Mouse (Mus musculus) heart, adult 11 months (tissue): Measurements from ENCODE around the gene Cyth1.

ENCODE experiments used
- DNase-seq: peaks from one replicate; pipeline ENCODE4 v3.0.0; 2022

Cyth1 gene

GRCm38 (mm10) chr11:118103383-118103782 lies 145.0 kb downstream of the Cyth1 start:
- DNase-seq = peak; percentile 94

- DNase-seq = peak; percentile 97
These were observed 145.6 kb downstream of the Cyth1 start for GRCm38 (mm10) chr11:118102838-118103237.

- no peak for DNase-seq
These were observed 147.3 kb downstream of the Cyth1 start for GRCm38 (mm10) chr11:118101133-118101532.

GRCm38 (mm10) chr11:118096736-118097135 lies 151.7 kb downstream of the Cyth1 start:
- DNase-seq = no peak

- no peak for DNase-seq
These were observed 153.4 kb downstream of the Cyth1 start for GRCm38 (mm10) chr11:118095004-118095403.

- DNase-seq = no peak
These were observed 157.3 kb downstream of the Cyth1 start for GRCm38 (mm10) chr11:118091002-118091670.

GRCm38 (mm10) chr11:118088896-118089295 lies 159.5 kb downstream of the Cyth1 start:
- no peak for DNase-seq

- no peak for DNase-seq
These were observed 162.4 kb downstream of the Cyth1 start for GRCm38 (mm10) chr11:118085961-118086360.

GRCm38 (mm10) chr11:118085176-118085575 lies 163.2 kb downstream of the Cyth1 start:
- no peak for DNase-seq

GRCm38 (mm10) chr11:118084266-118084665 lies 164.1 kb downstream of the Cyth1 start:
- DNase-seq = no peak

- DNase-seq = no peak
These were observed 164.6 kb downstream of the Cyth1 start for GRCm38 (mm10) chr11:118083811-118084210.

GRCm38 (mm10) chr11:118082294-118082693 lies 166.1 kb downstream of the Cyth1 start:
- no peak for DNase-seq
